Mouse (Mus musculus) embryo, embryonic 9.5 days (tissue): ENCODE data around the gene Tmem211.

Experiments used
- DNase-seq: peaks from one replicate; pipeline ENCODE4 v3.0.0-alpha.2; 2017; ENCODE audit errors: extremely low spot score

Gene Tmem211

DNA sequence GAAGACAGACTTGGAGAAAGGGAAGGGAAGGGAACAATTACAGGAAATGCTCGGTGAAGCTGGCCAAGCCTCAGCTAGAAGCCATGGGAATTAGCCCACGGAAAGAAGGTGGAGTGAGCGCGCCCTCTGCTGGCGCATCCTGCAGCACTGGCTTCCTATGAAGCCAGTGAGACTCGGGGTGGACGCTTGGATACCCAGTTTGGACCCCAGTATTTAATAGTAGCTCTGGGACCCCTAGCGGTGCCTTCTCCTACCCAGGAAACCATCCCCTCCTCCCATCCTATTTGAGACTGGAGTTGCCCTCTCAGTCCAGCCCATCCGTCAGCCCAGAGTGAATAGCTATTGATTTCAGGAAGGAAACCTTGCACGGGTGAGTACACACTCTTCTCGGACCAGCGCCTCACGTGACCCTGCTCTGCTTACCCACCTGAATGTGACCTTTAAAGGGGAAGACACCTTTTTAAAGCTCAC, at the start of gene Tmem211:
Gene Tmem211, plus strand, starts transcription at position 278 of the 471 bp plus-strand sequence.
- peak; percentile 89 for DNase-seq

DNA sequence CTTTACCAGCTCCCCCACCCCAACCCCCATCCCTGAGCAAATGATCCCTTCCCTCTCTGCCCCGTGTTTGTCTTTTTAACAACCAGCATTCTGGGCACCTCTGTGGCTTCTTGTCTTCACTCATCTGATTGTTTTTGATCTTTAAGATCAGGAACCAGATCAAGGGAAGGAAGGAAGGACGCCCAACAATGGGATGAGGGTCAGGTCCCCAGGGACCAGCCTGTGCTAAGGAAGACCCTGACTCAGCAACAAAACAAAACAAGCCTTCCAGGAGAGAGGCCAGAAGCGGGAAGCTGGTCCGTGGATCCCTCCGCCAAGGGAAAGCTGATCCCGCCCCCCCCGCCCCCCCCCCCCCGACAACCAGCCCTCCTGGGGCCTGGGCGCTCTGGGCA, 47.3 kb upstream of the Tmem211 start:
- DNase-seq, result peak; percentile 42

DNA sequence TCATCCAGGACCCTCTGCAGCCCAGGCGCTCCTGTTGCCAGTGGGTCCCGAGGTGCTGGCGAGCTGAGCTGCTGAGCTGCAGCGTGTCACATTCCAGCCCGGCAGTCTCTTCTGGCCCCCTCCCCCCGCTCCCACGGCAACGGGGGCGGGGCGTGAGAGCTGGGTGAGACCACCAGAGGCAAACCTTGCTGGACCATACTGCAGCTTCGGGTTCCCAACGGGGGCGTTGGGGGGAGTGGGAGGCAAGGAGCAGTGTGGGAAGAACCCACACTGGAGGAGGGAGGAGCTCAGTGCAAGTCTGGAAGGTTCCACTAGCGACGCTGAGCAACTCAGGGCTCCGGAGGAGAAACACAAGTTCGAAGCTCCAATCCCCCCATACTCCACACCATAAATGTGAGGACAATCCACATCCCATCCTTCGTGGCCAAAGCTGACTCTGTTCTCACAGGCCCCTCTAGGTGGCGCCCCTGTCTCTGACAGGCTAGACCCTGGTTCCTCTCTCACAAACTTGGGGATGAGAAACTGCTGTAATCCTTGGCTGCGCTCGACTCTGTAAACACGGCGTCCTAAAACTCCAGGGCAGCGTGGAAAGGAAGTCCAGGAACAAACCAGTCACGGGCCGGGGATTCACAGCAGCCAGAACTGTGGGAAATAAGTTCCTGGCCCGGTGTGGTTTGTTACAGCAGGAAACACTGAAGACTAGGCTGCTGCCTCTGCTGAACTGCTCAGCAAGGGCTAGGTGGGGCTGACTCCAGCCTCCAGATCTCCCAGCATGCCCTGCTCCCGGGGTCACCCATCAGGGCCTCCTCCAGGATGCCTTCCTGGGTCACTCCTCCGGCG, 46.6 kb upstream of the Tmem211 start:
- DNase-seq, result peak; percentile 93

DNA sequence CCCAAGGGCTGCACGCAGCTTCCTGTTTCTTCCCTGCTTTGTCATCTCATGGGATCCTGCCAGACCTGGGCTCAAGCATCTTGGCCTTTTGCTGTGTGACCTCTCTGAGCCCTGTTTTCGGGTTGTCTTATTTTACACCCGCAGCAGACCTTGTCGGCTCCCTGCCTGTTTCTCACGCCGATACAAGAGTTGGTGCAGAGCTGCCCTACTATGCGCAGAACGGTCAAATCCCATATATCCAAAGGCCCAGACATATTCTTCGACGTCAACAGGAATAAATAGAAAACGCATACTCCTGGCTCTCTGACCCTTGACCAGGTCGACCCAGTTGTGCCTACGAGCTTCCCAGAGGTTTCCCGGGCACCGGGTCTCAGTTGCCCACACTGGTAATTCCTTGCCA, 46.0 kb upstream of the Tmem211 start:
- DNase-seq, result no peak

DNA sequence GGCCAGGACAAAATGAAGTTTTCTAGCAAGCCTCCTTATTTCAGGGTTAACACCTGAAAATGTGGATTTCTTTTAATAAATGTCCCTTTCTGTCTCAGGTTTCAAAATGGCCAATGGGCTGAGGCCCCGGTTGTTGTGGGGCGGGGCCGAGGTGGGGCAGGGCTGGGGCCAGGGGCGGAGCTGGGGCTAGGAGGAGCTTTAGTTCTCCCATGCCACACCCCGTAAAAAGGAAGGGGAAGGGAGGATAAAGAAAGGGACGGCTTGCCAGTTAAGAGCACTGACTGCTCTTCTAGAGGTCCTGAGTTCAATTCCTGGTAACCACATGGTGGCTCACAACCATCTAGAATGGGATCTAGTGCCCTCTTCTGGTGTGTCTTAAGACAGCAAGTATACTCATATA, 45.3 kb upstream of the Tmem211 start:
- no peak for DNase-seq

DNA sequence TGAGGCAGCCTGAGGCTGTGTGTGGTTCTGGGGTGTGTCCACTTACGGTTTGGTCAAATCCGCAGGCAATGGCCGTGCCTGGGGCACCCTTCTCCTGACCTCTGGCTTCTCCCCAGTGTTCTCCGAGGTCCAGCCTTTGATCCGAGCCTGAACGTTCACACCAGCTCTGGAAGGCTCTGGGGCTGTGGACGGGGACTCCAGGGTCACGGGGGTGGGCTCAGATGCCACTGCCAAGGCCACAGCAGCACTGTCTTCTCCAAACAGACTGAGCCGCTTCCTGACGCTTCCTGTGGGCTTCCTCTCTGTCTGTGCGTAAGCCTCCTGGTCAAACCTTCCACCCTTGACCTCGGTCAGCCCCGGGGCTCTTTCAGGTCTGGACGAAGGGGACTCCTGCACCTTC, 36.2 kb upstream of the Tmem211 start:
- no peak for DNase-seq

DNA sequence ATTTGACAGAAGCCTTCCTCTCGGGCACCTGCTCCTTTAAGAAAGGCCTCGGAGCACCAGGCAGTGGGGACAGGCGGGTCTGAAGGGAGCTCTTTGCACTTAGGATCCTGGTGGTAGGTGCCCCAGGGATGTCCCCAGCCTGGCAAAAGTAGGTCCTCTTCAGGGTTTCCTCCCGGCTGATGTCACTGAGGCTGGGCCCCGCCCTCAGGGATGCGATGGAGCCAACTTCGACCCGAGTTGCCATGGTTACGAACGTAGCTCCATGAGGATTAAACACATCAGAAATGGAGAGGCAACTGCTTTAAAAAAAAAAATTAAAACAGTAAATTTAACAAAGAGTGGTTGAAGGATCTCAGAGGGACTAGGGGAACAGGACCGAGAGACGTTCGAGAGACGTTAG, 34.8 kb upstream of the Tmem211 start:
- no peak for DNase-seq

DNA sequence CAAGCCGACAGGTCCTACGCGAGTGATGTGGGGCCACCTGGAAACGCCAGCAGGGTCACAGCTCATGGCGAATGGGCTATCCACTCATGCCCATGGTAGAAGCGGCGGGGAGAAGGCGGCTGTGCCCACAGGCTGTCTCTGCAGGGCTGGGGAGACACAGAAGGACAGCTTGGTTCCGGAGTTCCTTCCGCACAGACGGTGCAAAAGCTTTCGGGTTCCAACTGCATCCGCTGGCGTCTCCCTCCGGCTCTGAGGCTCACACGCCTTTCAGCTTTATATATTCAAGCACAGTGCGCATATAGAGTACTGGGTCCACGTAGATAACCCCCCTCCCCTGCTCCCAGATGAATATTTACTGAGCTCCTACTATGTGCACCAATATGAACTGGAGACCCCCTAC, 32.9 kb upstream of the Tmem211 start:
- no peak for DNase-seq

DNA sequence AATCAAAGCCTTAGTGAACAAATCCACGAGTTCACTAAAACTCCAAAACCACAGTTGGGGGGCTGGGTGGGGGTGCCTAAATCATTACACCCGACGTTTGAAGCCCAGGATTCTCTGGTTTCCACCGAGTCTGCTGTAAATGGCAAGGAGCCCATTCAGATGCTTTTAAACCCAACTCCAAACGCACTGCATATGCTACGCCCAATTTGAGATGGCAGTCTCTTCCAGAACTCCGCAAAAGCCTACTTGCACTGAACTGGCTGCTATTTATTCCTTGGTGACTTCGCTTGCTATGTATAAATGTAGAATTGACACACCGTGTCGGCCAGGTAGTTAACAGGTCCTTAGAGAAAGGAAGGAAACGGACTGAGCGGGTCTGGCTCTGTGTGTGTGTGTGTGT, 31.3 kb upstream of the Tmem211 start:
- DNase-seq, result no peak

DNA sequence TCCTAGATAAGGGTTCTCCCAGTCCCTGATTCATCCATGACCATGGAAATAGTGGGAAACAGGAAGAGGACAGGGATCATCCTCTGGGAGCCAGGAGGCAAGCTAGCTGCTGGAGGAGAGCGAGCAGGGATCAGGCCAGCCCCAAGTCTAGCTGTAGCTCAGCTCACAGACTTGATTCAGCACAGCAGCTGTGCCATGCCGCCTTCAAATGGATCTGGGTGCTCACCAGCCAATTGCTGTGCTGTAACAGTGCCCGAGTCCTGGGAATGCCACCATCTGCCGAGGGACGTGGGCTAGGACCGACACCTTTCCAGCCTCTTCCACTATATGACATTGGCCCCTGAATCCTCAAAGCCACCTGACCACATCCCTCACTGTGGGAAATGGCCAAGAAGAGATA, 30.8 kb upstream of the Tmem211 start:
- no peak for DNase-seq

DNA sequence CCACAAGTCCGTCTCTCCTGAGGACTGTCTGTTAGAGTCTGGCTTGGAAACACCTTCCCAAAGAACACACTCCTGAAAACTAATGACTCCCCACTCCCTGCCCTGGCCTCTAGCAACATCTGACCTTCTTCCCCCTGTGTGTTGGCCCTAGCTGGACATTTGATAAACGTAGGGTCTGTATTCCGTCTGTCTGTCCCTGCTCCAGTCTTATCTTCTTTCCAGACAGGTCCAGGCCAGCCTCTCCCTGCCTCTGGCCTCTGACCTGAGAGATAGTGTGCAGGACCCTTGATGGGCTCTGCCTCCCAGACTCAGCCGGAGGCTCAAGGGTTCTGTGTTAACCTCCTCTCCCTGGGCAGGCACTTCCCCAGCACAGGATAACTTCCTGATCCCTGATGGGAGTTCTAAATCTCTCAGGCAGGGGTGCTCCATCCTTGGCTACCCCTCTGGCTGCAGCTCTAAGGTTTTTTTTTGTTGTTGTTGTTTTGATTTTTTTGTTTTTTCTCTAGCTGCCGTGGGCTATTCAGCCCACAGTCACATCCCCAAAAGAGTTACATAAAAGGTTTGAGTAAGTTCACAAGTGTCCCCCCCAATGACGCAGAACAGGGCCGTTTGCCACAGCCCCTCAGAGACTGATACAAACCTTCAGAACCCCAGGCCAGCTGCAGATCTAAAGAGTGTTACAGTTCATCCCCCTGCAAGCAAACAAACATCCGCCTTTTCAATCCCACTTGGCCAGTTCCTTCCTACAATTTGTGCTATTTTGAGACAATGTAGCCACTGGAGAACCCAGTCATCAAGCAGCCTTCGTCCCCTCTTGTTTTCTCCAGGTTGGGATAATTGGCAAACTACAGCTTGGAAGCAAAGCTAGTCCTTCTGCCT, 29.6 kb upstream of the Tmem211 start:
- DNase-seq, result no peak

DNA sequence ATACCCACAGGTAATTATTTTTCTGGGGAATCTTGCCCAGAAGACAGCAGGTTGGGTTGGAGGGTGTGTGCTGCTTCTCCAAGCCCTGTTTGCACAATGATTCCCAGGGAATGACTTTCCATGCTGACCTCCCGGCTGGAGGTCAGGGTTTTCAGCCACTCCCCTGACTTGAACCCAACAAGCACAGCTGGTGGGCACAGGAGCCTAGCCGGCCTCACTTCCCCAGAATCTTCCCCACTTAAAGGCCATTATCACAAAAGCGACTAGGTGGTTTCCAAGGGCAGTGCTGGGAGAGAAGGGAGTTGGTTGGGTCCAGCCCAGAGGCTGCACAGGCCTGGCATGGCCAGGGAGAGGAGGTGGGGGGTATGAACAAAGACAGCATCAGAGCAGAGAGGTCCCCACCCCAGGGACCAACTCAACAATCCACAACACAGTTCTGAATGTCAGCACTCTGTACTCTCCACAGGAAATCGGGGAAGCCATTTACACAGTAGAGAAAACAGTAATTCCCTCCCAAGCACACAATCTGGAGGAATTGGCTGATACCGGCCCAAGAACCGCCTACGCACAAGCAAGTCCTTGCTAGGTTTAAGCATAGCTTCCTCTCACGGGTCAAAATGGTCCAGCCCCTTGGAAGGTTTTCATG, 27.5 kb upstream of the Tmem211 start:
- no peak for DNase-seq

DNA sequence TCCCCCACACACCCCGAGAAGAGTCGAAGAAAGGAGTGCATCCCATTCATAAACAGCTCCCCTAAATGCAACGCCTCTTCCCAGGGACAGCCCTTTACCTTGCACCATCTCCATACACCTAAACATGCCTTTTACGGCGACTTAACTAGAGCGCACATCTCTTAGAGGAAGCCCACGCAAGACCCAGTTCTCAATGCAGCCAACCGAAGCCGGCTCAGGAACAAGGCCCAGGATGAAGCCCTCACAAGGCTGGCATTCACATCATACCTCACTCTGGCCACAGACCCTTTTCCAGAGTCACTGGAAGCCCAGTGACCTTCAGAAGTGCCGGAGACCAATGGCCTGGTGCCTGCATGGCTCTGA, 27.0 kb upstream of the Tmem211 start:
- no peak for DNase-seq

DNA sequence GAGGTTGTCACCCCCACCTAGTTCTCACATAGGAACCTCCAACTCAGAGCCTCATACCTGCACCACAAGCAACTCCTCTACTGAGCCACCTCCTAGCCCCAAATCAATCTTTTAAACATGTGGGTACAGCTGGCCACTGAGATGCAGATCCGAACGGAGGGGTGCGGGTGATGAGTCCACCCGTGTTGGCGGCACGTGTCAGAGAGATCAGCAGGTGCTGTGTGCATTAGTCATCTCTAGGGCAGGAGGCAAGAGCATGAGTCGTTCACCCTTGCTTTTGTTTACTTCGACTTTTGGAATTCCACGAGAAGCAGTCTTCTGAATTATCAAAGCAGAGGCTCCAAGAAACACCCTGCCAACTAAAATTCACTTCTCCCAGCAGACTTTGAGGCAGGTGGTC, 22.5 kb upstream of the Tmem211 start:
- no peak for DNase-seq

DNA sequence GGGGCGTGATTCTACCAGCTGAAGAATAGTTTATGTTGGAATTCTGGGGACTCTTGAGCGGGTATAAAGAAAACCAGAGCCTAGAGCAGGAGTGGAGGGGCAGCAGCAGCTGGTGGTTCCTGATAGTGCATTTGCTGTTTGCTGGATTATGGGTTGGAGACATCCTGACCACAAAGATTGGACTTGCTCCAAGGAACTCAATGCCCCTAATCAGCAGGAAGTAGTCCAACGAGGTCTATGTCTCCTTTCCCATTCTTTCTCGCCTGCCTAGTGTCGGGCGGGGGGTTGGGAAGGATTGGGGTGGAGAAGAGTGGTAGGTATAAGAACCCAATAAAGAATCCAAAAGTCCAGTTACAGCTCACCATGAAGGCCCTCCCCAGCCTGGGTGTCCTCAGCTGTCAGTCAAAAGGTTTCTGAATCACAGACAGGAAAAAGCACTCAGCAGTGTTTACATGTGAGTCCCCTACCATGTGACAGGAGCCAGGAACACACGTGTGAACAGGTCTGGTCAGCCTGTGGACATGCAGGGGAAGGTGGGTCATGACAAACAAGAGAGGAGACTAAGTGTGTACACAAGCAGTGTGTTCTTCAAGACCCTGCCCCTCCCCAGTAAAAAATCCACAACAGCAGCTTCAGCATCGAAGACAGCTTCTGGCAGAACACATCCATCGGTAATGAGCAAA, 19.9 kb upstream of the Tmem211 start:
- no peak for DNase-seq

DNA sequence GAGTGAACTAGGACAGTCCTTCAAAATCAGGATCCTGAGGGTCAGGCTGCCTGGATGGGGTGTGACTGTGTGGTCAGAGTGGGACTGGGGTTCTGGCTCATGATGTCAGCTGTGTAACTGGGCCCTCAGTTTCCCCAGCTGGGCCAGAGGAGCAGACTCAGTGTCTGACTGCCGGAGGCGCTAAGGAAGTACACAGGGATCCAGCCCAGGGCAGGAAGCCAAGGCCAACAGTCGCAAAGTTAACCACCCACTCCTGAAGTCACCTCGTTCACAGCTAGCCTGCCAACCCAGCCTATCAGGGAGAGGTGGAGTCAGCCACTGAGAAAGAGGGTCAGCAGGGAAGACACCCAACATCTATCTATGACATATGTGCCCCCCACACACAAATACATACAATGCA, 18.7 kb upstream of the Tmem211 start:
- DNase-seq, result no peak

DNA sequence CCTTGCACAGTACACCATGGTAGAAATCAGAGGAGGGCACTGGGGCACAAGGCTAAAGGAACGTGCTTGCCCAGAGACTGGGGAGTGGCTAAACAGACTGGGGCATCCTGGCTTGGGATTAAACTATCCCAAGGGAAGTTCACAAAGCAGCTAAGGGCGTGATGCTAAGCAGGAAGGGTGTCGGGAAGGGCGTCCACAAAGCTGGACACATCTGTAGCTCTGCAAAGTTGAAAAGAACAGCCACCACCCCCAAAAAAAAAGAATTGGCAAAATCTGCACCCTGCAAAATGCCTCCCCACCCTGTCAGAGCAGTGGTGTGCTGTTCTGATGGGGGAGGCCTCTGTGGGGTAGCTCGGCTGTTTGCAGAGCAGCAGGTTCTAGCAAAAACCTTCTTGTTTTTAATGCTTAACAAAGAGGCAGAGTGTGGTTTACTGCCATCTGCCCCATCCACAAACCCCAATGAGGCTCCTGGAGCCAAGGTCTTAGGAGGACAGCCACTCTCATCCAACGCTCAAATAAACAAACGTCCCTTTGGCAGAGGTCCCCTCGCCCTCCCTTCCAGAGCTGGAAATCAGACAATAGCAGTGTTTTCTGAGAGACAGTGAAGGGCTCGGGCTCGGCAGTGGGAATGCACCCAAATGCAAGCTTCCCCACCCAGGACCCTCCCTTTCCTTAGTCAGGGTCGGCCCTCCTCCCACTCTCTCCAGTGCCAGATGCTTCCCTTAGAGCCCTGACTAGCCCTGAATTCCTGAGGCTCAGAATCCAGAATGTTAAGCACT, 17.9 kb upstream of the Tmem211 start:
- no peak for DNase-seq

DNA sequence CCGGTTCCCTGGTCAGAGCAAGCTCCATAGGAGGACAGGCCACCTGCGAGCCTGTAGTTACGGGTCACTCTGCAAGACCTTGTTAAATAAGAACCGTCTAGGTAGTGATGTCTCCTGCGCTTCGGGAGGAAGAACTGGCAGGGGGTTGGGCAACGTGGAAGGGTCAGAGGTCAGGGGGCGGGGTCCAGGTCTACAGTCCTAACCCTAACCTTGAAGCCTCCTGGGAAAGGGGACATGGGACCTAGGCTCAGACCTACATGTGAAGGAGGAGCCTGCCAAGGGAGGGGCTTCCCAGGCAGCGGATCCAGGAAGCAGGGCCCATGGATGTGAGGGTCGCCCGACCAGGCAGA, 17.3 kb upstream of the Tmem211 start:
- no peak for DNase-seq

DNA sequence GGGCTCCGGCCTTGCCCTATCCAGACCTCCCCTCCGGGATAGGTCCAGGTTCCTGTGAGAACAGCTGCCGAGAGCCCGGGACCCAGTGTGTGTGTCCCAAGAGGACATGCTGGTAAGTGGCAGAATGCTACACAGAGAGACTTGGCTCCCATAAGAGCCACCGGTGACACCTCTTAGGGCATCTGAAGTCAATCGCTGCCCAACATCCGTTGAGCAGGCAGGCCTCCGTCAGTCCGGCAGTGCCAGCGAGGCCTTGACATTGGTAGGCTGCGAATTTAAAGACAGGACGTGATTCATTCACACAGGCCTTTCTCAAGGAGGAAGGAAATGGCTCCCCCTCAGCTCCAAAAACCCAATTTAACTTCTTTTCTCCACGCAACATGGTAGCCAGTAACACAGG, 16.8 kb upstream of the Tmem211 start:
- no peak for DNase-seq

DNA sequence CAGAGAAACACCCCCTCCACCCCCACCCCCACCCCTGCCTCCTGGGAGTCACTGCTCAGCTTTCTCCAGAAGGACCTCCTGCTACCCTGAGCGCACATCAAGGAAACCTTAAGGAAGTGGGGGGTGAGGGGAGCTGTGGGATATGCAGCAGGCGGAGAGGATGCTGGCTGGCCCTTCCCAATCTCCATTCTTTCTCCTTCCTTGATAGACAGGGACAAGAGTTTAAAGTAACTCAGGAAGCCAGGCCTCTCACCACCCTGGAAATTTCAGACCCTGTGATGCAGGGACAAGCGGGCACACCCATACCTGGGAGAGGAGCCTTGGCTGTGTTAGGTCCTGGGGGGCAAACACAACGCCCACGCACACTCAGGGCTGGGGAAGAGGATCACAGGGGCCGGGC, 16.4 kb upstream of the Tmem211 start:
- DNase-seq, result no peak

DNA sequence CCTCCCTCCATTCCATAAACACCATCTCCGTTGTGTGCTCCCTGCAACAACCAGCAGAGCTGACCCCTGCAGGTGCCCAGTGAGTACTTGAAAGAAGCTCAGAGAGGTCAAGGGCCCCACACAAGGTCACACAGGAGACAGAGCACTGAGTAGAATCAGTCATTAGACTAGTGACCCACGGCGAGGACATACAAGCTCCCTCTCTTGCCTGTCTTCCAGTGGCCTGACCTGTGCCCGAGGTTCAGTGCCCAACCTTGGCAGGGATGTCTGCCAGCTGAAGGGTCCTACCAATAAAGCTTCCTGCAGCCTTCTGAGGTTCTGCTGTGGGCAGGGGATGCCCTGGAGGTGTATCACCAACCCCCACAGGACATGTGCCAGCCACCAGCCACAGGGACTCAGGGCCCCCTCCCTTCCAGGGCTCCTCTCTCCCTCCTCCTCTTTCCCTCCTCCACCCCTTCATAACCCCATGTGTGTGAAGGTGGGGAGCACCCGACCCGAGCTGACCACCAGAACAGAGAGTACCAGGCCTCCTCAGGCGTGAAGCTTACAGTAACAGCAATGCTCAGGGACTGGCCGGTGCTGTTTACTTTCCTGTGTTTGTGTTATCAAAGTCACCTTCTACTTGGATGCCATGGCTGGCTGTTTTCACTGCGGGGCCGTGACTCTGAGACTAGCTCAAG, 14.4 kb upstream of the Tmem211 start:
- no peak for DNase-seq
